Mouse (Mus musculus) T-helper 2 cell (primary cell): ENCODE results near the gene Ctr9.

Experiments used
- in situ Hi-C: fragments of 300-600 bp; cut with MboI, MseI; formaldehyde crosslinking; loops from one replicate; pipeline ENCODE4 v1.15.1; 2025; ENCODE audit warnings: high pct_unique_total_duplicates

Ctr9 gene

GRCm38 (mm10) chr7:111095169-111095568, 66.4 kb downstream of the Ctr9 start:
- in situ Hi-C loops, result no loop called here

- in situ Hi-C loops, result no loop called here
Measured at GRCm38 (mm10) chr7:111098196-111098595, 69.4 kb downstream of the Ctr9 start.
